Mouse (Mus musculus) hematopoietic stem cell, adult 5-6 weeks (primary cell): ENCODE measurements at regions not wholly inside any gene's neighbourhood (a gene's known extent, or its start where the extent isn't known, plus 50 kb on each side); places are given as distances from the start of the nearest gene placed in this dataset.
"Not testable (repeated sequence)": the region's sequence is repeated elsewhere in the genome, so short reads cannot be mapped to it uniquely, and the experiment has no call there.

Experiments
- ATAC-seq, 2 experiments: fragments of 125-278 bp in 1 of 2; replicated peaks in 1 of 2; 2 replicates each; pipeline ENCODE4 v1.8.0; 2016 to 2017; ENCODE audit warnings: inconsistent platforms in 2 of 2, mild to moderate bottlenecking in 2 of 2, moderate number of reproducible peaks in 2 of 2, low read depth in 1 of 2, moderate TSS enrichment in 1 of 2; ENCODE audit not compliant: low FRiP score in 2 of 2, poor library complexity in 2 of 2, severe bottlenecking in 2 of 2, insufficient read depth in 1 of 2, low TSS enrichment in 1 of 2

DNA sequence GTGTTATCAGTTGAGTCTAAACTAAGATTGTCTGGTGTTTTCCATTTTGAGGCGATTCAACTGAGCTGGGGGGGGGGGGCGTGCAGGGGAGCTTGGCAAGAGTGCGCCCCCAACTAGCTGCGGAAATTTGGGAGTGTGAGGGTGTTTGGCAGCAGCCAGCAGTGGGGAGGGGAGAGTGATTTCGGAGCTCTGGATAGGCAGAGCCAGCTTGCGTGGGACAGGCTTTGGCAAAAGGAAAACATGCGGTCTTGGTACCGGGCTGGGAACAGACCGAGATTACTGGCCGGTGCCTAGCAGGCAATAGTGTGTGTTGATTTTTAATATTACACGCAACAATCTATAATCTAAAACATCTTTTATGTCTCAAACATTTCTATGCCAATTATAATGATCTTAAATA lies 199.4 kb upstream of the Cdk6 start:
- not testable (repeated sequence) for ATAC-seq

- peak; percentile 86 to 89 for ATAC-seq
Observed at GRCm38 (mm10) chr5:3146544-3147295, 194.6 kb upstream of the Cdk6 start.

DNA sequence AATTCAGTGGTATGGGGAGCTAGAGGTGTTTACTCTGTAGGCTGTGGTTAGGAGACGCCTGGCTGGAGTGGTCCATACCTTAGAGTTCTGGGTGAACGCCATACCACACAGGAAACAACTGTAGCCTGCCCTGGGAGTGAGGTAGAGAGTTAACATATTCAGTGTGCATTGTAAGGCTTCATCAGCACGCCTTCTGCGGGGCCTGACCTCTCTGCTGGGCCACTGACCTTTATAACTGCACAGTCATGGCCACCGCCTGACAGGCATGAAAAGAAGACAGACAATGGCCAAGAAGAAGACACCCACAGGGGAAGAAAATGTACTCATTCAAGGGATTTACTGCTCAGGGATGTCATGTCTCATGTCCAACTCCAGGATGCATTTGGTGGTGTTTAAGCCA lies 191.4 kb upstream of the Cdk6 start:
- ATAC-seq = peak; percentile 44 to 60

- not testable (repeated sequence) for ATAC-seq
Observed at GRCm38 (mm10) chr5:3150766-3151165, 190.5 kb upstream of the Cdk6 start.

DNA sequence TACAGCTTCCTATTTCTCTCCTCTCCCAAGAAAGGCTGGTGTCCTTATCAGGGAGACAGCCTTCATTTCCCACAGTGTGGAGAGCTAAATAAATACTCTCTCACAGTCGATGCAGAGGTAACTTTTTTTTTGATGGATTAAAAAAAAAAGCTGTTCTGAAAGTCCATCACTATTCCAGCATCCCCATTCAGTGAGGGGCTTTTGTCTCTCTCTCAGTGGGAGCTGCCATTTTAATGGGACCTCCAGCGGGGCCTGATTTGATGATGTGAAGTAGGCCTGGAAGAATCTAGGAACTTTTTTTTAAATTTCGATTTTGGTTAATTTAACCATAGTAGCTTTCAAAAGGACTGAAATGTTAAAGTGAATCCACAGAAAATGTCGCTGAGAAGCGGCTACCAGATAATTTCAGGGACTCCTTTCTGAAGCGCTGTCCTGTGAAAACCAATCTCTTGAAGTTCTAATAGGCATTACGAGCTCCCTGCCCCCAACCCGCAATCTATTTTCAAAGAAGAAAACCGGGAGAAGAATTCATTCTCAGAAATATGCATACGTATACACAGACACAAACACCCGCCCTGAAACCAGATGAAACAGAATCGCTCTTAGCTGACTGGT lies 189.6 kb upstream of the Cdk6 start:
- not testable (repeated sequence) for ATAC-seq

DNA sequence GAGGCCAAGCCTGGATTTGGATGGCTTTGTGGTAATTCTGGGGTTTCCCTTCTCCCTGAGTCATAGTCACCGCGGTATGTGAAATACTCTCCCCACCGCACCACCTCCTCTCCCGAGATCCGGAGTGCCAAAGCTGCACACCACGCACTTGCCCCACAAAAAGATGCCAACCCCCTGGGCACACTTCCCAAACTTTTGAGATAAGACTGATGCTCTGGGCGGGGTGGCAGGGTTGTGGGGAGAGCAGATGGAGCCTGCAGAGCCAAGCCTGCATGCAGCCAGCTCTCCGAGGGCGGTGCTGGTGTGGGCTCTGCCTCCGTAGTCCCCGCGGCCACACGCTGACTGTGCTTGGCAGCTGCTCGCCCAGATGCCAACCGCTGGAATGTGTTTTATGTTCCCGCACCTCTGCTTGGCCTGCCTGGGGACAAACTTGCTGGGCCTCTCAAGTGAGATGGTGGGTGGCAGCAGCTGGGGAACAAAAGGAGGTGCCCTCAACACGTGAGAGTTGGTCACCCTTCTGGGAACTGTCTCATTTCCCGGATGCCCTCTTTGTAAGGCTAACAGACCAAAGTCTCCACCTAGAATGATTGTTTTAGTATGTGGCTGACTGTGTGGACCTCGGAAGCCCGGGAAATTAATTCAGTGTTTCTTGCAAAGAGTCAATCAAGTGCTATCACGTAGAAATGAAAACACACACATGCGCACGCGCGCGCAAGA lies 189.0 kb upstream of the Cdk6 start:
- ATAC-seq = peak; percentile 92 to 95

DNA sequence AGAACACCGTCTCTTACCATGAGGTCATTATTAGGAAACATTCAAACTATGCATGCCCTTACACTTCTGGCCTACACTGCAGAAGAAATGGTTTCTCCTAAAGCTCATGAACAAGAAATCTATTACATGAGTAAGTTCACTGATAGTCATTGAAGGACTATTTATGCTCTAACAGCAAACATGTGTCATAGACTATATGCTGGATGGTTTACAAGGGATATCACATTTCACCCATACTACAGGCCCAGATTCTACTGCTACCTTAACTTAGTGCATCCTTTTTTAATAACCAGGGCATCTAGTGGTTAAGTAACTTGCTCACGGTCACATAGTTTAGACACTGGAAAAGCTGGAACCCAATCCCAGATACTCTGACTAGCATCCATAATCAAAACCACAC lies 175.8 kb upstream of the Cdk6 start:
- not testable (repeated sequence) for ATAC-seq

GRCm38 (mm10) chr5:3166496-3166895 lies 174.8 kb upstream of the Cdk6 start:
- not testable (repeated sequence) for ATAC-seq

DNA sequence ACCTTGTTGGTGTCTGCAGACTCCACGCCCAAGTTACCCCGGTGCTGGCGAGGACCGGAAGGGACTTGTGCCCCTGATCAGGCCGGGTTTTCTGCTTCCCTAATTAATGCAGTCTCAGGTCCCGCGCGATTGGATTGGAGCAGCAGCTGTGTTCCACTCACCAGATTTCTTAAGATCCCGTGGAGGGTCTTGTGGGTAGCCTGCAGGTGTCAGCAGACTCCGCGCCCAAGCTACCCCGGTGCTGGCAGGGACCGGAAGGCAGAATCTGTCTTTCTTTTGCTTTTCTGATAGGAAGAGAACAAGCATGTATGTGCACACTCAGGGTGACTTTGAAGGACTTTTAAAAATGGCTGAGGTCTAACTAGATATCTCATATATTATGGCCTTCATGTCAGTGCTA lies 147.7 kb upstream of the Cdk6 start:
- ATAC-seq = not testable (repeated sequence)

DNA sequence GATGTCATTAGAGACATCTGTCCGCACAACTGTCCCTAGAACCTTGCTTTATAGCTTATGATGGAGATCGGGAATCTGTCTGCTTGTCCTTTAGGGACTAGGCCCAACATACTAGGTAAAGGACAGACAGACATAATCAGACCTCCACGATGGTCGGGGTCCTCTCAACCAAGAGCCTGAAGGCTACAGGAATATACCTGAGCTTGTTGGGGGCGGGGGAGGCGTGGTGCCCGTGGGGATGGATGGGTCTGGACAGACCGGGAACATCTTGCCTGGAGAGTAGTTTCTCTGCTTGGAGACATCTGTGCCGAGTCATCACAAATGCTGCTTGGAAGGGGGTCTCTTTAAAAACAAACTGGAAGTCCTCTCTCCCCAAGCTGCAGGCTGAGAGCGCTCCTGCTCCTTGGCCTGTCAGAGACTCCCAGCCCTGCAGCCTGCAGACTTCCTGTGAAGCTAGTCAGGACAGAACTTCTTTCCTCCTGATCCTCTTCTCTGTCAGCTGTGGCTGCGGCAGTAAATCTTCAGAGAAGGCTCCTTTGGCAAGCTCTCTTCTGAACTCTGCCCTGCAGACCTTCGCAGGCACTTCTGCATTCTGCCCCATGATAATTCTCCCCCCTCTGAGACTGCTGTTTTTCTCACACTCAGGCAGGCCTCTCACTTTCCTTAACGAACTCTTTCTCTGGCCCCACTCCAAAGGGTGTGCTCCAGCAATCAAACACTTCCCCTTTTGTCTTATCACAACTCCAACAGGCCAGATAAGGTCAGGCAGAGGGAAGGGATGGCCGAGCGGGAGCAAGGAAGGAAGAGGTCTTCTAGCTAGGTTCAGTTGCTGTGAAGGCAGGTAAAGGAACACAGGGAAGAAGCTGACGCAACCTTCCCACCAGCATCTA lies 143.1 kb upstream of the Cdk6 start:
- peak; percentile 93 for ATAC-seq

GRCm38 (mm10) chr5:3198869-3199550 lies 142.3 kb upstream of the Cdk6 start:
- peak; percentile 39 to 57 for ATAC-seq

- ATAC-seq = not testable (repeated sequence)
Observed at GRCm38 (mm10) chr5:3206160-3206559, 135.1 kb upstream of the Cdk6 start.

DNA sequence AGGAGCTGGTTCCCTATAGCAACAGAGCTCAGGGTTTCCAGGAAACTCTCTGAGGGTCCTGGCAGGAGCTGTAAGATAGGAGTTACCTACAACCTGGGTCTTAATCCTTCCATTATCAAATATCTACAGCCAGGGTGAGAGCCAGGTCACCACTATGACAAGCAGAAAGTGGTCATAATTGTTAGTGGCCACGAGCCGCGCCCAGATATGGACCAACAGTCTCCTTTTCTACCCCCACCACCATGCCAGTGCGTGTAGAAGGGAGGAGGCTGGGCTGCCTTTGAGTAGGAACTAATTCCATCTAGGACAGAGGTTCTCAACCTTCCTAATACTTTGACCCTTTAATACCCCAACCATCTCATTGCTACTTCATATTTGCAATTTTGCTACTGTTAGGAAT lies 133.0 kb upstream of the Cdk6 start:
- not testable (repeated sequence) for ATAC-seq

GRCm38 (mm10) chr5:3211284-3211683 lies 130.0 kb upstream of the Cdk6 start:
- no peak for ATAC-seq

DNA sequence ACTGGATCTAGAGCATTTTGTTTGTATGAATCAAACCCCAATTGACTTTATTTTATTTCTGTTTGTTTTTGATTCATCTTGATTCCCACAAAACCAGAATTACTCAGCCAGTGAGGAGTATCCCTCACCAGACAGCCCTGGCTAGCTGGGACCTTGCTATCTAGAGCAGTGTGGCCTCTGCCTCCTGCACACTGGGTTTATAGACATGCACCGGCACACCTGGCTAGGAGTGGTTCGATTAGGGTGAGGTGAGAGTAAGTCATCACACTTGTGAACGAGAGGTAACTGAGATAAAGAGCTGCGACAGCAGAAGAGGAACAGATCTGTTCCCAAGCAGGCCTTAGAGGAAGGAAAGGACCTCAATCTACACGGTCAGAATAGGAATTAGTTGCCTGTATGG lies 125.2 kb upstream of the Cdk6 start:
- ATAC-seq = no peak

DNA sequence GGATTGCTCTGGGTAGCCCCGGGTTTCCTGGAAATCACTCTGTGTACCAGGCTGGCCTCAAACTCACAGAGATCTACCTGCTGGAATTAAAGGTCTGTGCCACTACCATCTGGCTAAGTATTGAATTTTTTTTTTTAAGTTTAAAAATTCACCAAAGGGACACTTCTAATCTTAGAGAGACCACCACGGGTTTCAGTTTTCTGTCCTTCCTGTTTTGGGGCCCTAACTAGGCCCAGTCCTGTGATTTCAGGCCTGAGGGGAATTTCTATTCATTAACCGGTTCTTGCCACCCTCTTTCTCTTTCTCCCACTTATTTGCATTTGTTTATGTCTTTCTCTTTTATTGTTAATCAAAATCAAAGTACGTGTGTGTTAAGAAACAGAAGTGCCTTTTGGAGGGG lies 122.1 kb upstream of the Cdk6 start:
- no peak for ATAC-seq

DNA sequence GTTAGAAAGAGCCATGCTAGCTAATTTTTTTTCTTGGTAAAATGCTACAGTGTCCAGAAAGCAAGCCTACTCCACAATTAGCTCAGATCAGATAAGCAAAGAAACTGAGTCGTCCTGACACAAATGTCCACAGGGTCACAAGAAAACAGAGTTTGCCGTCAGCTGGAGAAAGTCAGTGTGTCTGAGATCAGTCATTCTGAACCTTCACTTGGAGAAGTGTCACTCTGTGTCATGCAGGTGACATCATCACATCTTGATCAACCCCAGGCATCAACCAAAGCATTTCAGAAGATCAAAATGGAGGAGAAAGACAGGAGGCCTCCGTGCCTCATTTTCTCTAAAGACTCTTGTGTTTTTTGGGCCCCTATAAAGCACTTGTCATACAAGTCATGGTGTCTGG lies 121.5 kb upstream of the Cdk6 start:
- ATAC-seq = no peak
